Mouse (Mus musculus): ENCODE measurements around the gene Spata32.

DNA sequence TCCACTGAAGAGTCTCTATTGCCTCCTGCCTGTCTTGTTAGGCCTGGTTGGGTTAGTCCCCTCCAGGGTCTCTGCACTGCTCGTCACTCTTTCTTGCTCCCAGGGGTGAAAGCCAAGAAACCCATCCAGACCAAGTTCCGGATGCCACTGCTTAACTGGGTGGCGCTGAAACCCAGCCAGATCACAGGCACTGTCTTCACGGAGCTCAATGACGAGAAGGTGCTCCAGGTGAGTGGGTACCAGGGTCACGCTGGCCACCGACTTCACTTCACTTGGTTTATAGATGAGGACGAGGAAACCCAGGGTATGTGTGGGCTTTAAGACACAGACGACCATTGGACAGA lies 24.4 kb downstream of the Spata32 start:
- TF ChIP-seq CTCF (IDR thresholded peaks at IDR 0.05; ENCODE audit: low read depth, low read length) (no peak), EP300 (IDR thresholded peaks at IDR 0.05; ENCODE audit: insufficient read depth, low read depth, low read length) (no peak)
